Mouse (Mus musculus): ENCODE data around the gene 3110082I17Rik. TPM values are rescaled to one million over a fixed set of nuclear protein-coding genes. Genes with fewer than 3 reads are reported as not detected.

The 3110082I17Rik gene
- polyA plus RNA-seq, 2 experiments, result 11.2 to 11.6 TPM

- Histone ChIP-seq H3K4me2 (ENCODE audit: low read depth) (no peak overlapping the region), H3K4me3 (ENCODE audit: insufficient read depth in 1 of 2, low read depth in 2 of 2, low read length in 2 of 2) (no peak overlapping the region), H3K27me3 (ENCODE audit: control insufficient read depth, insufficient read depth, low read length) (peaks cover 11% of the 10 kb centered on the region), H3K36me3 (replicated peaks; ENCODE audit: control insufficient read depth, insufficient read depth, low read depth) (no peaks in the 10 kb centered on the region), H3K4me1 (replicated peaks; ENCODE audit: control insufficient read depth in 2 of 2, insufficient read depth in 2 of 2, low read length in 1 of 2) (peaks cover 7 to 10% of the 10 kb centered on the region in 2 experiments; a peak in 3 of 4 replicates), H3K9me3 (ENCODE audit: control insufficient read depth, low read length) (no peaks in the 10 kb centered on the region), H3K9ac (replicated peaks) (no peak overlapping the region), H3K27ac (no peak overlapping the region)
- 62% methylated on average over 6 of the region's 6 CpGs for WGBS (ENCODE audit: insufficient replicate concordance)
- ATAC-seq (ENCODE audit: insufficient read depth) (no peak), DNase-seq (ENCODE audit: low read depth in 3 of 3, low spot score in 3 of 3) (no peak)
- TF ChIP-seq EP300 (IDR thresholded peaks at IDR 0.05; ENCODE audit: low read depth) (no peak), CTCF (IDR thresholded peaks at IDR 0.05; ENCODE audit: low read depth) (no peak)
Measured at GRCm38 (mm10) chr5:139321331-139321730, 139.0 kb downstream of the 3110082I17Rik start.

GRCm38 (mm10) chr5:139320424-139320823 is 139.9 kb downstream of the 3110082I17Rik start:
- Histone ChIP-seq H3K9ac (replicated peaks) (no peak overlapping the region), H3K27ac (no peak overlapping the region), H3K9me3 (ENCODE audit: control insufficient read depth, low read length) (no peaks in the 10 kb centered on the region), H3K27me3 (ENCODE audit: control insufficient read depth, insufficient read depth, low read length) (peaks cover 11% of the 10 kb centered on the region), H3K4me1 (replicated peaks; ENCODE audit: control insufficient read depth in 2 of 2, insufficient read depth in 2 of 2, low read length in 1 of 2) (peaks cover 2 to 4% of the 10 kb centered on the region in 2 experiments; a peak in 2 of 4 replicates), H3K36me3 (replicated peaks; ENCODE audit: control insufficient read depth, insufficient read depth, low read depth) (no peaks in the 10 kb centered on the region), H3K4me2 (ENCODE audit: low read depth) (no peak overlapping the region), H3K4me3 (ENCODE audit: insufficient read depth in 1 of 2, low read depth in 2 of 2, low read length in 2 of 2) (no peak overlapping the region)
- WGBS (ENCODE audit: insufficient replicate concordance), result 62% methylated on average over 7 of the region's 7 CpGs
- TF ChIP-seq CTCF (IDR thresholded peaks at IDR 0.05; ENCODE audit: low read depth), result no peak
- TF ChIP-seq EP300 (IDR thresholded peaks at IDR 0.05; ENCODE audit: low read depth), result no peak
- DNase-seq (ENCODE audit: low read depth in 3 of 3, low spot score in 3 of 3) (no peak), ATAC-seq (ENCODE audit: insufficient read depth) (no peak)

- Histone ChIP-seq H3K4me2 (ENCODE audit: low read depth) (no peak overlapping the region), H3K4me3 (ENCODE audit: insufficient read depth in 1 of 2, low read depth in 2 of 2, low read length in 2 of 2) (no peak overlapping the region), H3K9ac (replicated peaks) (no peak overlapping the region), H3K27ac (no peak overlapping the region), H3K27me3 (ENCODE audit: control insufficient read depth, insufficient read depth, low read length) (no peaks in the 10 kb centered on the region), H3K9me3 (ENCODE audit: control insufficient read depth, low read length) (no peaks in the 10 kb centered on the region), H3K4me1 (replicated peaks; ENCODE audit: control insufficient read depth in 2 of 2, insufficient read depth in 2 of 2, low read length in 1 of 2) (peaks cover 0 to 7% of the 10 kb centered on the region in 2 experiments; a peak in 2 of 4 replicates), H3K36me3 (replicated peaks; ENCODE audit: control insufficient read depth, insufficient read depth, low read depth) (no peaks in the 10 kb centered on the region)
- 71% methylated on average over 21 of the region's 21 CpGs for WGBS (ENCODE audit: insufficient replicate concordance)
- DNase-seq (ENCODE audit: low read depth in 3 of 3, low spot score in 3 of 3), result no peak
- TF ChIP-seq CTCF (IDR thresholded peaks at IDR 0.05; ENCODE audit: low read depth) (no peak), EP300 (IDR thresholded peaks at IDR 0.05; ENCODE audit: low read depth) (no peak)
- ATAC-seq (ENCODE audit: insufficient read depth), result no peak; the same call in 1 of the 2 replicates
Measured at GRCm38 (mm10) chr5:139317751-139318504, 142.4 kb downstream of the 3110082I17Rik start.

GRCm38 (mm10) chr5:139316982-139317675 is 143.2 kb downstream of the 3110082I17Rik start:
- DNase-seq (ENCODE audit: low read depth in 3 of 3, low spot score in 3 of 3), result peak in 1 of 3 experiments; percentile 16
- peak; percentile 65 for ATAC-seq (ENCODE audit: insufficient read depth)
- TF ChIP-seq CTCF (IDR thresholded peaks at IDR 0.05; ENCODE audit: low read depth), result no peak
- TF ChIP-seq EP300 (IDR thresholded peaks at IDR 0.05; ENCODE audit: low read depth), result no peak
- no peak overlapping the region for H3K9ac ChIP-seq (replicated peaks)
- WGBS (ENCODE audit: insufficient replicate concordance), result 52% methylated on average over 6 of the region's 6 CpGs
- no peak overlapping the region for H3K4me3 ChIP-seq (ENCODE audit: insufficient read depth in 1 of 2, low read depth in 2 of 2, low read length in 2 of 2)
- H3K27me3 ChIP-seq (ENCODE audit: control insufficient read depth, insufficient read depth, low read length), result no peaks in the 10 kb centered on the region
- H3K36me3 ChIP-seq (replicated peaks; ENCODE audit: control insufficient read depth, insufficient read depth, low read depth), result no peaks in the 10 kb centered on the region
- peaks cover 0 to 7% of the 10 kb centered on the region in 2 experiments; a peak in 2 of 4 replicates for H3K4me1 ChIP-seq (replicated peaks; ENCODE audit: control insufficient read depth in 2 of 2, insufficient read depth in 2 of 2, low read length in 1 of 2)
- no peak overlapping the region for H3K4me2 ChIP-seq (ENCODE audit: low read depth)
- H3K9me3 ChIP-seq (ENCODE audit: control insufficient read depth, low read length), result no peaks in the 10 kb centered on the region
- no peak overlapping the region for H3K27ac ChIP-seq

All from liver, embryonic 14.5 days (tissue).